Mouse (Mus musculus) heart, embryonic 16.5 days (tissue): ENCODE data around the gene Clasp1. TPM values are rescaled to one million over a fixed set of nuclear protein-coding genes. Genes with fewer than 3 reads are reported as not detected.

Experiments
- ATAC-seq: fragments of 200-750 bp; cut with Nextera tagmentation; replicated peaks from 2 replicates; pipeline ENCODE4 v1.8.0; 2017; ENCODE audit warnings: moderate number of reproducible peaks; ENCODE audit not compliant: insufficient read depth, low FRiP score; ENCODE audit errors: extremely low read depth
- H3K27ac ChIP-seq: fragments of 300-500 bp; sonication (generic); 2 replicates; pipeline ENCODE4 v1.5.1; 2014; ENCODE audit warnings: mild to moderate bottlenecking, low read length, control low read depth, moderate library complexity
- H3K27me3 ChIP-seq: fragments of 300-500 bp; sonication (generic); 2 replicates; pipeline ENCODE4 v1.6.1; 2014; ENCODE audit warnings: low read length, mixed read lengths; ENCODE audit not compliant: control insufficient read depth, insufficient read depth
- H3K36me3 ChIP-seq: fragments of 300-500 bp; sonication (generic); 2 replicates; pipeline ENCODE4 v1.6.1; 2014; ENCODE audit not compliant: control insufficient read depth, insufficient read depth
- H3K4me1 ChIP-seq: fragments of 300-500 bp; sonication (generic); 2 replicates; pipeline ENCODE4 v1.6.1; 2014; ENCODE audit warnings: low read length, mixed read lengths; ENCODE audit not compliant: control insufficient read depth, insufficient read depth
- H3K4me2 ChIP-seq: fragments of 300-500 bp; sonication (generic); 2 replicates; pipeline ENCODE4 v1.6.1; 2014; ENCODE audit warnings: low read depth, mild to moderate bottlenecking, control low read depth, low read length
- H3K4me3 ChIP-seq: fragments of 300-500 bp; sonication (generic); 2 replicates; pipeline ENCODE4 v1.5.1; 2014; ENCODE audit warnings: mild to moderate bottlenecking, control low read depth, low read length
- H3K9ac ChIP-seq: fragments of 300-500 bp; sonication (generic); 2 replicates; pipeline ENCODE4 v1.6.1; 2014; ENCODE audit warnings: low read length, control low read depth
- H3K9me3 ChIP-seq: fragments of 300-500 bp; sonication (generic); replicated peaks from 2 replicates; pipeline ENCODE4 v1.6.1; 2016; ENCODE audit warnings: low read length; ENCODE audit not compliant: control insufficient read depth
- WGBS: fragments of 180-500 bp; shearing (Covaris S2); extraction: QIAGEN DNeasy Blood & Tissue Kit; methylation state at CpG from one replicate; pipeline ENCODE4 v1.1.7; 2014; 5-methylcytosine and 5-hydroxymethylcytosine counted together
- polyA plus RNA-seq: library from polyadenylated mRNA; unstranded; fragments of >200 nt; fragmentation: Nextera tagmentation; extraction: Ambion mirVana; gene quantifications from 2 replicates; pipeline ENCODE4 v1.2.1, GENCODE M21; 2015

Clasp1 gene
- polyA plus RNA-seq, 1 experiment from 2014 or later, result 86.8 TPM

GRCm38 (mm10) chr1:118479246-118479645 lies 90.4 kb downstream of the Clasp1 start:
- peak; percentile 84 for ATAC-seq
- H3K4me2 ChIP-seq, result peak overlapping the region; percentile 37; the same call in 1 of the 2 replicates

DNA sequence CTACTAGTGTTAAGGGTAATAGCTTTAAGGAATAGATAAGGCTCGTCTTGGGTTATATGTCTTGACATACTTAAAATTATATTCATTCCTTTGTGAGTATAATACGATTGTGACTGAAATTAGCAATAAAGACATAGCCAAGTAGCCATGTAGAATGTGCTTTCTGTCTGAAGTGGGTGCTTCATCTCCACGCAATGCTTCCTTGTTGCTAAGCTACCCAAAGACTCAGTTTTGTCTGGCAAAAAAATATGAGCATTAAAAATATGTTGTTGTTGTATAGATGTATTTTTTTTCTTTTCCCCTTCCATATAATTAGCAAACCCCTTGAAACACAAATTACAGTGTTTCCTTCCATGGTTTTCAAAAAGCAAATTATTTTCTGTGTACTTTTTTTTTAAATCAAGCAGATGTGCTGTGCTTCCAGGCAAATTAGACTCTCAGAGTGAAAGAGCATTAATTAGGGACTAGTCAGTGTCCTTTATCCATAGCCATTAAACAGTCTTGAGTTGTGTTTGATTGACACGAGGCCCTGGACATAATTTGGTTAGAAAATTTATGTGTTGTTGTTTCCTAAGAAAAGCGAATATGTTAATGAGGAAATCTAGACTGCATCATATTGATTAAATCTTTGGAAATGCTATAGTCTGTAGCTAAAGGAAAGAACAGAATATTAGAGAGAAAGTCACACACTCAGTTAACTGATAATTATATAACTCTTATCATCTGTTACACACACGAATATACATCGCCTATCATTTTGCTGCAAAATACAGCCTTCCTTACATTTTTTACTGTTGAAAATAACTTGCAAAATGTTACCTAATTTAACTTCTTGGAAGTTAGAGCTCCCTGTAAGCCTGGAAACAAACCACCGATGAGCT lies 91.9 kb downstream of the Clasp1 start:
- H3K27ac ChIP-seq, result peak overlapping the region; percentile 90
- peak overlapping the region; percentile 69 for H3K4me2 ChIP-seq
- 48% methylated on average over 8 of the region's 8 CpGs for WGBS
- peak overlapping the region; percentile 82 for H3K9ac ChIP-seq
- H3K4me1 ChIP-seq, result peaks cover 28% of the 10 kb centered on the region
- no peak for ATAC-seq
- no peaks in the 10 kb centered on the region for H3K27me3 ChIP-seq
- no peaks in the 10 kb centered on the region for H3K9me3 ChIP-seq
- H3K36me3 ChIP-seq, result no peaks in the 10 kb centered on the region
- peak overlapping the region; percentile 60; the same call in 1 of the 2 replicates for H3K4me3 ChIP-seq

More at GRCm38 (mm10) chr1:118479246-118479645, 90.4 kb downstream of the Clasp1 start:
- H3K36me3 ChIP-seq, result no peaks in the 10 kb centered on the region
- 35% methylated on average over 4 of the region's 4 CpGs for WGBS
- no peaks in the 10 kb centered on the region for H3K27me3 ChIP-seq
- peaks cover 25% of the 10 kb centered on the region for H3K4me1 ChIP-seq
- H3K27ac ChIP-seq, result peak overlapping the region; percentile 92
- H3K9ac ChIP-seq, result peak overlapping the region; percentile 35; the same call in 1 of the 2 replicates
- H3K4me3 ChIP-seq, result no peak overlapping the region
- no peaks in the 10 kb centered on the region for H3K9me3 ChIP-seq

- Histone ChIP-seq H3K36me3 (no peaks in the 10 kb centered on the region), H3K4me1 (peaks cover 28% of the 10 kb centered on the region), H3K27ac (peak overlapping the region; percentile 90), H3K4me3 (peak overlapping the region; percentile 60), H3K4me2 (peak overlapping the region; percentile 69), H3K9ac (peak overlapping the region; percentile 82), H3K27me3 (no peaks in the 10 kb centered on the region), H3K9me3 (no peaks in the 10 kb centered on the region)
- 32% methylated on average over 4 of the region's 4 CpGs for WGBS
- peak; percentile 25; the same call in 1 of the 2 replicates for ATAC-seq
These were observed 92.5 kb downstream of the Clasp1 start for GRCm38 (mm10) chr1:118481365-118481702.

DNA sequence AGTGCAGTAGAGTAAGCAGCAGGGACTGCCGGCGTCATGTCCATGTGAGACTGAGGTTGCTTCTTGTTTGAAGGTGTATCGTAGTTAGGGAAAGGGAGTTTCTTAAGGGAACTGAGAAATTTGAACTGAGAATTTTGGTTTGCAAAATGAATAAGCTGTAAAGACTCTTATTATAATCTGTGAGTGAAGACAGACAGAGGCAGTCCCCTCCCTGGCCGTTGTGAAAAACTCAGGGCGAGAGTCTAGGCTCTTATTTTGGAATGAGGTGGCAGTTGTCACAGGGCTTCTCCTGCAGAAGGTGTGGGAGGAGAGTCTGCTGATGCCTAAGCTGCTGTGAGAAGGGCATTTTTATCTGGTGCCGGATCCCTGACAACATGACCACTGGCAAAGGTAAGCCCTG lies 92.8 kb downstream of the Clasp1 start:
- Histone ChIP-seq H3K36me3 (no peaks in the 10 kb centered on the region), H3K27me3 (no peaks in the 10 kb centered on the region), H3K9ac (peak overlapping the region; percentile 82), H3K4me1 (peaks cover 28% of the 10 kb centered on the region), H3K4me3 (peak overlapping the region; percentile 60), H3K4me2 (peak overlapping the region; percentile 69), H3K9me3 (no peaks in the 10 kb centered on the region), H3K27ac (peak overlapping the region; percentile 90)
- ATAC-seq, result peak; percentile 35
- 34% methylated on average over 6 of the region's 6 CpGs for WGBS

- Histone ChIP-seq H3K36me3 (no peaks in the 10 kb centered on the region), H3K4me1 (peaks cover 33% of the 10 kb centered on the region), H3K9me3 (no peaks in the 10 kb centered on the region), H3K27ac (peak overlapping the region; percentile 90), H3K27me3 (no peaks in the 10 kb centered on the region), H3K9ac (peak overlapping the region; percentile 82), H3K4me2 (peak overlapping the region; percentile 69), H3K4me3 (peak overlapping the region; percentile 60)
- WGBS, result 41% methylated on average over 8 of the region's 8 CpGs
- 0 out of 2 replicates have a peak, but pooled peaks have one; percentile 4 for ATAC-seq
These were observed 93.6 kb downstream of the Clasp1 start for GRCm38 (mm10) chr1:118482285-118483019.

DNA sequence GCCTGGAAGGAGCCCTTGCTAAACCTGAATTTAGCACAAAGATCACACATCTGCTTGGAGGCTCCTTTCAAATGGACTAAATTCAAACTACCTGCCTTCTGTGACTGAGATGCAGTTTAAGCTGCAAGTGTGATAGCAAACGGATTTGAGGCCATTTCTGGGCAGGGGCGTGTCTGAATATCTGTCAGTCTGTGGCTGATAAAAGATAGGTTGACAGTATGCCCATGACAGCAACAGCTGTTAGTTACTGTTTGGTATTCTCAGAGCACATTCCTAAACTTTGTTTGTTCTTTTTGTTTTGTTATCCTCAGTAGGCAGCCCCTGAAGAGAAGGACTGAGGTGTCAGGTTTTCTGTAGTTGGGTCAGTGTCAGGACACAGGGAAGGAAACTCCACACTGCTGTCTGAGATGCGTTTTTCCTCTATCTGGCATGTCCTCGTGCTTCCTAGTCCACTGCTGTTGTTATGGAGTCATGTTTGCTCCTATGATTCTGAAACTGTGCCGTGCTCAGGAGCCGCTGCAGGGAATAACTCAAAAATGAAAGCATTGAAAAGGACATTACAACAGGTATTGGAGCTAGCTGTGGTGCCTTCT lies 94.7 kb downstream of the Clasp1 start:
- Histone ChIP-seq H3K9me3 (no peaks in the 10 kb centered on the region), H3K9ac (peak overlapping the region; percentile 82), H3K4me1 (peaks cover 37% of the 10 kb centered on the region), H3K36me3 (no peaks in the 10 kb centered on the region), H3K27me3 (no peaks in the 10 kb centered on the region), H3K4me3 (peak overlapping the region; percentile 60), H3K4me2 (peak overlapping the region; percentile 69), H3K27ac (peak overlapping the region; percentile 90)
- WGBS, result 35% methylated on average over 6 of the region's 6 CpGs
- no peak for ATAC-seq

GRCm38 (mm10) chr1:118485572-118485971 lies 96.7 kb downstream of the Clasp1 start:
- Histone ChIP-seq H3K4me1 (peaks cover 29% of the 10 kb centered on the region), H3K9me3 (no peaks in the 10 kb centered on the region), H3K4me3 (peak overlapping the region; percentile 60), H3K27ac (peak overlapping the region; percentile 90), H3K9ac (peak overlapping the region; percentile 82), H3K27me3 (no peaks in the 10 kb centered on the region), H3K4me2 (peak overlapping the region; percentile 69), H3K36me3 (no peaks in the 10 kb centered on the region)
- WGBS, result 43% methylated on average over 3 of the region's 3 CpGs
- 0 out of 2 replicates have a peak, but pooled peaks have one; percentile 34 for ATAC-seq

GRCm38 (mm10) chr1:118486021-118486420 lies 97.2 kb downstream of the Clasp1 start:
- Histone ChIP-seq H3K36me3 (no peaks in the 10 kb centered on the region), H3K9me3 (no peaks in the 10 kb centered on the region), H3K4me2 (peak overlapping the region; percentile 69), H3K9ac (peak overlapping the region; percentile 82), H3K4me1 (peaks cover 29% of the 10 kb centered on the region), H3K27ac (peak overlapping the region; percentile 90), H3K27me3 (no peaks in the 10 kb centered on the region), H3K4me3 (no peak overlapping the region)
- ATAC-seq, result peak; percentile 74
